Mouse (Mus musculus) hindbrain, embryonic 14.5 days (tissue): ENCODE measurements at regions not wholly inside any gene's neighbourhood (a gene's known extent, or its start where the extent isn't known, plus 50 kb on each side); places are given as distances from the start of the nearest gene placed in this dataset.

Experiments
- ATAC-seq: fragments of 200-750 bp; cut with Nextera tagmentation; 2 replicates; pipeline ENCODE4 v1.8.0; 2017; ENCODE audit warnings: moderate number of reproducible peaks, mild to moderate bottlenecking, moderate TSS enrichment, moderate library complexity; ENCODE audit not compliant: low FRiP score
- DNase-seq: peaks from one replicate; pipeline ENCODE4 v3.0.0-alpha.2; 2015; ENCODE audit warnings: low spot score
- H3K27ac ChIP-seq: fragments of 300-500 bp; sonication (generic); 2 replicates; pipeline ENCODE4 v1.5.1; 2014; ENCODE audit warnings: mild to moderate bottlenecking, moderate library complexity
- H3K27me3 ChIP-seq: fragments of 300-500 bp; sonication (generic); 2 replicates; pipeline ENCODE4 v1.6.1; 2014; ENCODE audit warnings: mild to moderate bottlenecking, low read length, mixed read lengths; ENCODE audit not compliant: control insufficient read depth, insufficient read depth
- H3K36me3 ChIP-seq: fragments of 300-500 bp; sonication (generic); replicated peaks from 2 replicates; pipeline ENCODE4 v1.6.1; 2014; ENCODE audit not compliant: control insufficient read depth, insufficient read depth
- H3K4me1 ChIP-seq: fragments of 300-500 bp; sonication (generic); replicated peaks from 2 replicates; pipeline ENCODE4 v1.6.1; 2014; ENCODE audit warnings: antibody characterized with exemption, low read length, mixed read lengths; ENCODE audit not compliant: control insufficient read depth, insufficient read depth
- H3K4me2 ChIP-seq: fragments of 300-500 bp; sonication (generic); replicated peaks from 2 replicates; pipeline ENCODE4 v1.6.1; 2014; ENCODE audit warnings: mild to moderate bottlenecking, moderate library complexity
- H3K4me3 ChIP-seq: fragments of 300-500 bp; sonication (generic); replicated peaks from 2 replicates; pipeline ENCODE4 v1.5.1; 2014; ENCODE audit warnings: mild to moderate bottlenecking, low read length
- H3K9ac ChIP-seq: fragments of 300-500 bp; sonication (generic); 2 replicates; pipeline ENCODE4 v1.6.1; 2014
- H3K9me3 ChIP-seq: fragments of 300-500 bp; sonication (generic); 2 replicates; pipeline ENCODE4 v1.6.1; 2016; ENCODE audit warnings: low read length; ENCODE audit not compliant: control insufficient read depth
- WGBS: fragments of 180-500 bp; shearing (Covaris S2); extraction: QIAGEN DNeasy Blood & Tissue Kit; methylation state at CpG from one replicate; pipeline ENCODE4 v1.1.7; 2014; 5-methylcytosine and 5-hydroxymethylcytosine counted together

GRCm38 (mm10) chr9:120653170-120653569, 81.9 kb downstream of the Rpl14 start:
- no peaks in the 10 kb centered on the region for H3K36me3 ChIP-seq
- H3K9me3 ChIP-seq = no peaks in the 10 kb centered on the region
- no peak overlapping the region for H3K9ac ChIP-seq
- H3K4me3 ChIP-seq = no peak overlapping the region
- H3K27me3 ChIP-seq = no peaks in the 10 kb centered on the region
- 0 out of 2 replicates have a peak overlapping the region, but pooled peaks have one; percentile 21 for H3K4me2 ChIP-seq
- peak overlapping the region; percentile 57; the same call in 1 of the 2 replicates for H3K27ac ChIP-seq
- peaks cover 13% of the 10 kb centered on the region; the same call in 1 of the 2 replicates for H3K4me1 ChIP-seq
- DNase-seq (peak; percentile 35), ATAC-seq (peak; percentile 34; the same call in 1 of the 2 replicates)
- WGBS = 36% methylated on average over 5 of the region's 5 CpGs

DNA sequence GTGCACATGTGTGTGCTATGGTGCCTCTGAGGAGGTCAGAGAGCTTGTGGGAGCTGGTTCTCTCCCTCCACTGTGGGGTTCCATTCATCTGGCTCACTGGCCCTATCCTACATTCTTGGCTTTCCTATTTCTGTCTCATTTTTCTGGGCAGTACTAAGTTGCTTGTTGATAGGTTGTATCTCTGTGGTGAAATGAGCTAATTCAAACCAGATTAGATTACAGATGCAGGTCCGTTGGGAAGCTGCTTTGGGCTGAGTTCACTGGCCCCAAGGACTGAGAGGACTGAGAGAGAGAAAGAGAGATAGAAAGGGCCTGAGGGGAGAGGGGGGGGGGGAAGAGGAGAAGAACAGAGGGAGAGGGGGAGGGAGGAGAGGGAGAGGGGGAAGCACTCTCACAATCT, 83.5 kb downstream of the Rpl14 start:
- H3K4me2 ChIP-seq = no peak overlapping the region
- no peaks in the 10 kb centered on the region for H3K9me3 ChIP-seq
- WGBS = 33% methylated on average over 1 of the region's 1 CpGs

GRCm38 (mm10) chr9:120656976-120657375, 85.7 kb downstream of the Rpl14 start:
- Histone ChIP-seq H3K36me3 (no peaks in the 10 kb centered on the region), H3K27ac (no peak overlapping the region), H3K9ac (no peak overlapping the region), H3K27me3 (no peaks in the 10 kb centered on the region), H3K9me3 (no peaks in the 10 kb centered on the region), H3K4me2 (no peak overlapping the region), H3K4me1 (peaks cover 13% of the 10 kb centered on the region; the same call in 1 of the 2 replicates), H3K4me3 (no peak overlapping the region)
- 23% methylated on average over 4 of the region's 6 CpGs for WGBS
- DNase-seq (no peak), ATAC-seq (no peak)

More for the DNA sequence above, 83.5 kb downstream of the Rpl14 start:
- Histone ChIP-seq H3K27ac (no peak overlapping the region), H3K4me1 (peaks cover 13% of the 10 kb centered on the region; the same call in 1 of the 2 replicates), H3K36me3 (no peaks in the 10 kb centered on the region), H3K4me3 (no peak overlapping the region), H3K9ac (no peak overlapping the region), H3K27me3 (no peaks in the 10 kb centered on the region)
- DNase-seq (no peak), ATAC-seq (no peak)

DNA sequence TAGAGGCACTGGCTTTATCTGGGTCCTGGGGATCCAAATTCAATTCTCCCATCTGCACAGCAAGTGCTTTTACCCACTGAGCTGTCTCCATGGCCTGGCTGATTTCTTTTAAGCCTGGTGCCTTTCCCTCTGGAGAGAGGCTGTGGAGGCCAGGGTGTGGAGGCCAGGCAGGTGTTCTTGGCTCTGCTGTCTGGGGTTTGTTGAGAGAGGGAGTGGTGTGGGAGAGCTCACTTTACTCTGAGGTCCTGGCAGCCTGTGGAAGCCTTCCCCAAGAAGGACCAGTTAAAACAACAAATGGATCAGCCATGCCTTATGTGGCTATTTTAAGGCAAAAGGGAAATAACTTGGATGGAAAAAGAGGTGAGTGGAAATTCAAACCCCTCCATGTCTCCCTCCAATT, 86.5 kb downstream of the Rpl14 start:
- ATAC-seq = no peak
- H3K27me3 ChIP-seq = no peaks in the 10 kb centered on the region
- no peaks in the 10 kb centered on the region for H3K36me3 ChIP-seq
- DNase-seq = no peak
- no peak overlapping the region for H3K27ac ChIP-seq
- no peak overlapping the region for H3K4me2 ChIP-seq
- no peak overlapping the region for H3K4me3 ChIP-seq
- no peak overlapping the region for H3K9ac ChIP-seq
- H3K9me3 ChIP-seq = no peaks in the 10 kb centered on the region
- H3K4me1 ChIP-seq = peaks cover 13% of the 10 kb centered on the region; the same call in 1 of the 2 replicates

DNA sequence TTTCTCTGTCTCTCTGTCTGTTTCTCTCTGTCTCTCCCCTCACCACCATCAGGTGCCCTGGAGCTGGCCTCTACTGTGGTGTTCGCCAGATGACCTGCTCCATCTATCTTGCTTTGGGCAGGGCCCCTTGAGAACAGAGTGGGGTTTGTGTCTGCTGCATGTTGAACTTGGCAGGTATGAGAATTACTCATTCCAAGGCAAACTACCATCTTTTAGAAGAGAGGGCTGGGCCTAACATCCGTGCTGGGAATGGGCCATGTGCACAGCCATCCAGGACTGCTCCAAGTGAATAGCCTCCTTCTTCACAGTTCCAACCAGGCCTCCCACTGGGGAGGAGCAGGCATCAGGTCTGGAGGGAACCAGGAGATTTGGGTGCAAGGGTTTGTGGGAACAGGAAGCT, 87.3 kb downstream of the Rpl14 start:
- DNase-seq = no peak
- Histone ChIP-seq H3K4me1 (peaks cover 6% of the 10 kb centered on the region; the same call in 1 of the 2 replicates), H3K27ac (no peak overlapping the region), H3K27me3 (no peaks in the 10 kb centered on the region), H3K4me3 (no peak overlapping the region), H3K9ac (no peak overlapping the region), H3K36me3 (no peaks in the 10 kb centered on the region), H3K4me2 (no peak overlapping the region), H3K9me3 (no peaks in the 10 kb centered on the region)
- 83% methylated on average over 2 of the region's 2 CpGs for WGBS
- no peak for ATAC-seq

DNA sequence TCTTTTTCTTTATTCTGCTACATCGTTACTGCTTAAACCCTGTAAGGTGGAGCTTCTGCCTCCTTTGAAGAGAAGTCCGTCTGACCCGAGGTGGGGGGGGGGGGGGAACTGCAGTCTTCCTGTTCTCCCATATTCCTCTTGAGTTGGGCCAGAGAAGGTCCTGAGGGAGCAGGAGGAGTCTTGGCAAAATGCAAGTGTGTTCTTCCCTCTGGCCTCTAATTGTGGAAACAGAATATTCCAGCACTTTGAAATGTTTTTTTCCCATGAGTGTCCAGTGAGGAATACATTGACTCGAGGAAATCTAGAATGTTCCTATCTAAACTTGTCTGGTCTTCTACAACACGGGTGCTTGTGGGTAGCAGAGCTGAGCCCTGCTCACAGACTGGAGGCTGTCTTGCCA, 90.0 kb downstream of the Rpl14 start:
- H3K27ac ChIP-seq = no peak overlapping the region
- 77% methylated on average over 5 of the region's 5 CpGs for WGBS
- no peaks in the 10 kb centered on the region for H3K27me3 ChIP-seq
- H3K4me1 ChIP-seq = no peaks in the 10 kb centered on the region
- H3K9ac ChIP-seq = no peak overlapping the region
- ATAC-seq (no peak), DNase-seq (no peak)
- H3K36me3 ChIP-seq = no peaks in the 10 kb centered on the region
- H3K9me3 ChIP-seq = no peaks in the 10 kb centered on the region
- no peak overlapping the region for H3K4me3 ChIP-seq
- no peak overlapping the region for H3K4me2 ChIP-seq

- ATAC-seq = no peak
- no peak for DNase-seq
- 91% methylated on average over 7 of the region's 7 CpGs for WGBS
- Histone ChIP-seq H3K4me3 (no peak overlapping the region), H3K9ac (no peak overlapping the region), H3K4me1 (no peaks in the 10 kb centered on the region), H3K36me3 (no peaks in the 10 kb centered on the region), H3K27me3 (no peaks in the 10 kb centered on the region), H3K9me3 (no peaks in the 10 kb centered on the region), H3K27ac (no peak overlapping the region), H3K4me2 (no peak overlapping the region)
Measured at GRCm38 (mm10) chr9:120661641-120662227, 90.5 kb downstream of the Rpl14 start.

DNA sequence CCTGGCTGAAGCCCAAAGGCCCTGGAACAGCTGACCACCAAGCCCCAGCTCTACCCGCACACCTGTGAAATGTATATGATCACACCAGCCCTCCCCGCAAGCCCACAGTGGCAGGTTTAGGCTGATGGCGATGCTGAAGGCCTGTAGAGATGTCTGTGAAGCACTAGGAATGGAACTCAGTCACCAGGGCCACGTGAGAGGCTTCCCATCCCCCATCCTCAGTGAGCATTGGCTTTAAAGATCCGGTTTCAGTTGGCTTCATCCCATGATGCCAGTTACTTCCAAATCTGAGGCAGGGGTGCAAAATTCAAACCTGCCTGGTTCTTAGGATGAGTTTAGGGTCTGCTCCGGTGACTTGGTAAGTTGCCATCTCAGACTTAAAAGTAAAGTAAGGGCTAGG, 91.9 kb downstream of the Rpl14 start:
- WGBS = 66% methylated on average over 6 of the region's 6 CpGs

GRCm38 (mm10) chr9:120664086-120664485, 92.8 kb downstream of the Rpl14 start:
- ATAC-seq (no peak), DNase-seq (no peak)
- Histone ChIP-seq H3K9ac (no peak overlapping the region), H3K27me3 (no peaks in the 10 kb centered on the region), H3K4me1 (no peaks in the 10 kb centered on the region), H3K4me2 (no peak overlapping the region), H3K9me3 (no peaks in the 10 kb centered on the region), H3K4me3 (no peak overlapping the region), H3K36me3 (no peaks in the 10 kb centered on the region), H3K27ac (no peak overlapping the region)
- WGBS = 90% methylated on average over 10 of the region's 10 CpGs

More for the DNA sequence above, 91.9 kb downstream of the Rpl14 start:
- no peak for ATAC-seq
- H3K4me1 ChIP-seq = no peaks in the 10 kb centered on the region
- H3K36me3 ChIP-seq = no peaks in the 10 kb centered on the region
- H3K9me3 ChIP-seq = no peaks in the 10 kb centered on the region
- no peak overlapping the region for H3K27ac ChIP-seq
- no peak overlapping the region for H3K4me2 ChIP-seq
- no peaks in the 10 kb centered on the region for H3K27me3 ChIP-seq
- no peak for DNase-seq
- H3K4me3 ChIP-seq = no peak overlapping the region
- H3K9ac ChIP-seq = no peak overlapping the region

- Histone ChIP-seq H3K4me1 (peaks cover 27% of the 10 kb centered on the region), H3K36me3 (no peaks in the 10 kb centered on the region), H3K4me3 (no peak overlapping the region), H3K27ac (no peak overlapping the region), H3K9me3 (no peaks in the 10 kb centered on the region), H3K4me2 (no peak overlapping the region; the same call in 1 of the 2 replicates), H3K27me3 (0 out of 2 replicates have a peak, but pooled peaks cover 6% of the 10 kb centered on the region), H3K9ac (no peak overlapping the region)
- ATAC-seq = peak; percentile 69
- 18% methylated on average over 6 of the region's 6 CpGs for WGBS
- peak; percentile 50 for DNase-seq
Measured at GRCm38 (mm10) chr9:120672452-120672851, 101.2 kb downstream of the Rpl14 start.
